Mouse (Mus musculus) cerebellum, adult 9-10 months (tissue): Measurements from ENCODE around the gene Polr2e.

Experiments used
- DNase-seq: peaks from one replicate; pipeline ENCODE4 v3.0.0; 2022

Gene Polr2e

GRCm38 (mm10) chr10:80015583-80015982 lies 24.0 kb downstream of the Polr2e start:
- no peak for DNase-seq

GRCm38 (mm10) chr10:80014484-80015290 lies 24.9 kb downstream of the Polr2e start:
- no peak for DNase-seq

GRCm38 (mm10) chr10:80013609-80014008 lies 26.0 kb downstream of the Polr2e start:
- DNase-seq: no peak

GRCm38 (mm10) chr10:80011740-80012139 lies 27.9 kb downstream of the Polr2e start:
- DNase-seq: no peak

GRCm38 (mm10) chr10:80004233-80004705 lies 35.3 kb downstream of the Polr2e start:
- no peak for DNase-seq

- no peak for DNase-seq
Observed at GRCm38 (mm10) chr10:80003374-80004232, 36.0 kb downstream of the Polr2e start.

GRCm38 (mm10) chr10:80002829-80003228 lies 36.8 kb downstream of the Polr2e start:
- DNase-seq: no peak

- no peak for DNase-seq
Observed at GRCm38 (mm10) chr10:80001945-80002344, 37.6 kb downstream of the Polr2e start.

GRCm38 (mm10) chr10:79997819-79998218 lies 41.8 kb downstream of the Polr2e start:
- peak; percentile 86 for DNase-seq

GRCm38 (mm10) chr10:79997034-79997760 lies 42.4 kb downstream of the Polr2e start:
- DNase-seq: peak; percentile 85

GRCm38 (mm10) chr10:79996272-79997033 lies 43.1 kb downstream of the Polr2e start, which contains the start of gene Abca7:
Gene Abca7 (plus strand): TSS chr10:79996494.
- DNase-seq: peak; percentile 97

- no peak for DNase-seq
Observed at GRCm38 (mm10) chr10:79995636-79996035, 44.0 kb downstream of the Polr2e start.

- no peak for DNase-seq
Observed at GRCm38 (mm10) chr10:79994397-79995115, 45.0 kb downstream of the Polr2e start.

GRCm38 (mm10) chr10:79991548-79991947 lies 48.0 kb downstream of the Polr2e start:
- no peak for DNase-seq

- no peak for DNase-seq
Observed at GRCm38 (mm10) chr10:79991099-79991498, 48.5 kb downstream of the Polr2e start.

GRCm38 (mm10) chr10:79989870-79990269 lies 49.7 kb downstream of the Polr2e start:
- no peak for DNase-seq

- DNase-seq: no peak
Observed at GRCm38 (mm10) chr10:79989272-79989786, 50.3 kb downstream of the Polr2e start.

GRCm38 (mm10) chr10:79988506-79989271 lies 50.9 kb downstream of the Polr2e start, which contains the start of gene Cnn2:
Gene Cnn2 (plus strand): TSS chr10:79988584.
- no peak for DNase-seq

- DNase-seq: no peak
Observed at GRCm38 (mm10) chr10:79987771-79988505, 51.7 kb downstream of the Polr2e start.

GRCm38 (mm10) chr10:79986963-79987362 lies 52.6 kb downstream of the Polr2e start:
- DNase-seq: peak; percentile 91
